Mouse (Mus musculus) small intestine, adult 2 months (tissue): ENCODE measurements at regions not wholly inside any gene's neighbourhood (a gene's known extent, or its start where the extent isn't known, plus 50 kb on each side); places are given as distances from the start of the nearest gene placed in this dataset.
A peak's percentile ranks its signal among the peaks of the same experiment; 100 is the strongest.

Source experiments
- H3K27ac ChIP-seq: fragments of 200-500 bp; 2 replicates; pipeline ENCODE4 v1.5.1; 2012; ENCODE audit warnings: low read depth, low read length, control low read depth, inconsistent platforms; ENCODE audit not compliant: insufficient read depth
- H3K27me3 ChIP-seq: fragments of 200-500 bp; 2 replicates; pipeline ENCODE4 v1.6.1; 2012; ENCODE audit warnings: mild to moderate bottlenecking, moderate library complexity, low read length, inconsistent platforms; ENCODE audit not compliant: control insufficient read depth, insufficient read depth
- H3K36me3 ChIP-seq: fragments of 200-500 bp; 2 replicates; pipeline ENCODE4 v1.6.1; 2012; ENCODE audit warnings: mild to moderate bottlenecking, low read length, control low read depth, inconsistent platforms; ENCODE audit not compliant: control insufficient read depth, insufficient read depth
- H3K4me1 ChIP-seq: fragments of 200-500 bp; 2 replicates; pipeline ENCODE4 v1.6.1; 2012; ENCODE audit warnings: low read length, inconsistent platforms, mixed read lengths; ENCODE audit not compliant: control insufficient read depth, insufficient read depth, insufficient read length
- H3K4me3 ChIP-seq: fragments of 200-500 bp; 2 replicates; pipeline ENCODE4 v1.5.1; 2012; ENCODE audit warnings: low read depth, mild to moderate bottlenecking, control low read depth, inconsistent platforms, low read length, moderate library complexity
- CTCF ChIP-seq: fragments of 200-500 bp; IDR thresholded peaks from 2 replicates; pipeline ENCODE4 v1.5.1; 2012; ENCODE audit warnings: low read depth, mild to moderate bottlenecking, control low read depth, inconsistent platforms, low read length, moderate library complexity, mixed read lengths; ENCODE audit not compliant: insufficient replicate concordance, insufficient read length; ENCODE audit errors: extremely low read depth
- POLR2A ChIP-seq: fragments of 200-500 bp; IDR thresholded peaks from 2 replicates; pipeline ENCODE4 v1.6.1; 2012; ENCODE audit warnings: low read depth, mild to moderate bottlenecking, control low read depth, inconsistent platforms, low read length, moderate library complexity
- WGBS: fragments of 180-500 bp; shearing (Covaris S2); methylation state at CpG from one replicate; pipeline ENCODE4 v1.1.7; 2018; 5-methylcytosine and 5-hydroxymethylcytosine counted together

GRCm38 (mm10) chr1:151092035-151092434 is 90.3 kb upstream of the Gm47985 start:
- Histone ChIP-seq H3K27me3 (no peaks in the 10 kb centered on the region), H3K27ac (no peak overlapping the region), H3K4me3 (no peak overlapping the region), H3K4me1 (peaks cover 3% of the 10 kb centered on the region; the same call in 1 of the 2 replicates), H3K36me3 (no peaks in the 10 kb centered on the region)
- 84% methylated on average over 4 of the region's 4 CpGs for WGBS
- TF ChIP-seq POLR2A (no peak), CTCF (no peak)

DNA sequence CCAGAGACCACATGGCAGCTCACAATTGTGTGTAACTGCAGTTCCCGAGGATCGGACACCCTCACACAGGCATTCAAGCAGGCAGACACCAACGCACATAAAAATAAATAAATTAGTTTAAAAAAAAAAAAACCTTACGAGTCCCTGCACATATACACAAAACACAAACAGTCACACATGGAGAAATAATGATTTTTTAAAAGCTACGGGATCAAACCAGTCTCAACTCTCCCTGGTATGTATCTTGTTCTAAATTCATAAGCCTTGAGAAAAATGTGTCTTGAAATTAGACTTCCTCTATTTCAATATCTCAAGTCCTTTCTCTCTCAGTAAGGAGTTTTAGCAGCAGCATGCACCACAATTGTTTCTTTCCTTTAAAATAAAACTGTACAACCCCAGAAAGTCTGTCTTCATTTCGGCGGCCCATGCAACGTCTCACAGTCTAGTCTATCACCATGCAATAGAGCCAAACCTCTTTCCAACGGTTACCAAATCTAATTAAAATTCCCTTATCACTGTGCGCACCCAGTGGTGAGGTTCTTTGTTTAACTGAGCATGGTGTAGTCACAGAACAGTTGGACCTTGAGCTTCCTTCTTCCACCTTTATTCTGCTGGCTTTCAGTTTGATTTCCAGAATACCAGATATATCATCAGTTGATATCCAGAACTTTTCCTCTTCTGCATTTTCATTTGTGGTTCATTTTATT is 86.8 kb upstream of the Gm47985 start:
- Histone ChIP-seq H3K27me3 (no peaks in the 10 kb centered on the region), H3K4me3 (no peak overlapping the region), H3K36me3 (no peaks in the 10 kb centered on the region), H3K27ac (peak overlapping the region; percentile 37; the same call in 1 of the 2 replicates), H3K4me1 (no peaks in the 10 kb centered on the region)
- 41% methylated on average over 10 of the region's 10 CpGs for WGBS
- no peak for TF ChIP-seq POLR2A
- TF ChIP-seq CTCF: no peak

DNA sequence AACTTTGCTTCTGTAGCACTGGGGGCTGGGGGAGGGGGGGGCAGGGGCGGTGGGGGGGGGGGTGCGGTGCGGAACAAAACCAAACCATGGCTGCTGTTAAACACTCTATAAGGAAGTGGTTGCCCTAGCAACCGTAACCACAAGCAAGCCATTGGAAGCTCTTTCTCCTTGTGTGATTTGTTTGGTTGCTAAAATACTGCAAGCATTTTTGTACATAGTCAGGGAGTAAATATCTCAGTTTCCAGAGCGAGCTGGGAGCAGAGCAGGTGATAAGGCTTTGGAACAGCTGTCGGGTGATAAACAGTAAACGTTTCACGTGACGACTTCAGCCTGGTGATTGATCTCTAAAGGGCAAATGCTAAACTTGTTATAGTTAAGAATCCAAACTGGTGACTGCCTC is 86.3 kb upstream of the Gm47985 start:
- no peaks in the 10 kb centered on the region for H3K4me1 ChIP-seq
- peak overlapping the region; percentile 30 for H3K27ac ChIP-seq
- no peaks in the 10 kb centered on the region for H3K36me3 ChIP-seq
- no peak for TF ChIP-seq POLR2A
- no peak for TF ChIP-seq CTCF
- WGBS: 2% methylated on average over 9 of the region's 9 CpGs
- H3K27me3 ChIP-seq: no peaks in the 10 kb centered on the region
- H3K4me3 ChIP-seq: no peak overlapping the region

DNA sequence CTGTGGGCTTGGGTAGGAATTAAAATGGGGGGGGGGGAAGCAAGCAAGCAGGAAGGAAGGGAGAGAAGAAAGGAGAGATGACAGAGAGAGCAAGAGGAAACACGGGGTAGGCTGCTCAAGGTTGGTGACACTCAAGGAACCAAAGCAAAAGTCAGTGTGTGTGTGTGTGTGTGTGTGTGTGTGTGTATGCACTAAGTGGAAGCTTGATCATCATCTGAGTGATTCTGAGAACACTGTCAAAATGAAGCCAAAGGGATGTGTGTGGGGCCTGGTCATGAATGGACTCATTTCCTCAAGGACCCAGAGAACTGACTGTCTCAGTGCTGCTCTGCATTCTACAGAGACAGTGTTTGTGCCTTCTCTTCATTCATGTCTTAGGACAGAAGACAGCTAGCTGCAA is 84.8 kb upstream of the Gm47985 start:
- TF ChIP-seq CTCF: no peak
- no peak for TF ChIP-seq POLR2A
- 81% methylated on average over 1 of the region's 1 CpGs for WGBS
- Histone ChIP-seq H3K4me1 (no peaks in the 10 kb centered on the region), H3K27ac (no peak overlapping the region), H3K27me3 (no peaks in the 10 kb centered on the region), H3K4me3 (no peak overlapping the region), H3K36me3 (no peaks in the 10 kb centered on the region)

GRCm38 (mm10) chr1:151098763-151099162 is 83.6 kb upstream of the Gm47985 start:
- H3K4me3 ChIP-seq: no peak overlapping the region
- WGBS: 46% methylated on average over 1 of the region's 1 CpGs
- no peaks in the 10 kb centered on the region for H3K27me3 ChIP-seq
- no peak overlapping the region for H3K27ac ChIP-seq
- TF ChIP-seq POLR2A (no peak), CTCF (no peak)
- H3K36me3 ChIP-seq: no peaks in the 10 kb centered on the region
- H3K4me1 ChIP-seq: peaks cover 4% of the 10 kb centered on the region; the same call in 1 of the 2 replicates

GRCm38 (mm10) chr1:151100565-151101483 is 81.5 kb upstream of the Gm47985 start:
- H3K36me3 ChIP-seq: no peaks in the 10 kb centered on the region
- no peak overlapping the region for H3K4me3 ChIP-seq
- no peak for TF ChIP-seq POLR2A
- WGBS: 53% methylated on average over 12 of the region's 12 CpGs
- H3K4me1 ChIP-seq: peaks cover 4% of the 10 kb centered on the region; the same call in 1 of the 2 replicates
- no peaks in the 10 kb centered on the region for H3K27me3 ChIP-seq
- H3K27ac ChIP-seq: no peak overlapping the region

DNA sequence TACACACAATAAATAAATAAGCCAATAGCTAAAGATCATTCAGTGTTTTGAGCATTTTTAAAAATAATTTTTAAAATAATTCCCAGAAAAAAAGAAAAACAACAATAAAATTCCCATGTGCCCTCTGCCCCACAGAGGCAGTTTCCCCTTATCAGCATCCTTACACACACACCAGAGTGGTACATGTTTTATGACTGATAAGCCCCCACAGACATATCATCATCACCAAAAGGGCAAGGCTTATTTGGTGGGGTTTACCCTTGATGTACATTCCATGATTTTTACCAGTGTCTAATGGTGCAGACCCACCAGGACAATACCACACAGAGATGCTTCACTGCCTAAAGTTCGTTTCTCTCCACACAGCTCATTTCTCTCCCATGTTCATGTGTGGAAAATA is 80.8 kb upstream of the Gm47985 start:
- H3K4me3 ChIP-seq: no peak overlapping the region
- H3K4me1 ChIP-seq: peaks cover 4% of the 10 kb centered on the region; the same call in 1 of the 2 replicates
- H3K27me3 ChIP-seq: no peaks in the 10 kb centered on the region
- H3K36me3 ChIP-seq: no peaks in the 10 kb centered on the region
- 85% methylated on average over 1 of the region's 1 CpGs for WGBS
- TF ChIP-seq POLR2A: no peak
- TF ChIP-seq CTCF: no peak
- no peak overlapping the region for H3K27ac ChIP-seq

DNA sequence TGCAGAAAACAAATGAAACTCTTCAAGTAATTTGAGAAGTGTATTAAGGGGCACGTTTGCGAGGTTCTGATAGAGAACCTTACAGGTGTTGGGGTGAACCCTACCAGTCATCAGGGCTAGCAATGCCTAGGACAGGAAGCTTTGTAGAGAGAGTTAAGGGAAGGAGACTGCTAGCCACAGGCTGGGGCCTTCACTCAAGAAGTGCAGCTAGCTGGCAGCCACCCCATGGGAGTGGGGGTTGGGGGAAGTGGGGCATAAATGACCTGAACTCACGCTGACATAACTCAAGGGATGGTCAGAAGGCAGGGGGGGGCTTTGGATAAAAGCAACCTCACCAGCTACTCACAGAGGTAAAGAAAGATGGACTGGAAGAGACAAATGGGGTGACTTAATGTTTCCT is 80.3 kb upstream of the Gm47985 start:
- TF ChIP-seq POLR2A: no peak
- no peak for TF ChIP-seq CTCF
- peaks cover 5% of the 10 kb centered on the region; the same call in 1 of the 2 replicates for H3K4me1 ChIP-seq
- WGBS: 88% methylated on average over 3 of the region's 3 CpGs
- no peaks in the 10 kb centered on the region for H3K27me3 ChIP-seq
- no peak overlapping the region for H3K4me3 ChIP-seq
- H3K36me3 ChIP-seq: no peaks in the 10 kb centered on the region
- H3K27ac ChIP-seq: no peak overlapping the region
